Mouse (Mus musculus) ES-E14 (cell line): ENCODE measurements around the gene G430095P16Rik. TPM values are rescaled to one million over a fixed set of nuclear protein-coding genes. Genes with fewer than 3 reads are reported as not detected.

Experiments used
- DNase-seq: peaks from one replicate; pipeline ENCODE4 v3.0.0-alpha.2; 2013; ENCODE audit warnings: low read depth, low spot score
- H3K27ac ChIP-seq: 2 replicates; pipeline ENCODE4 v1.5.1; 2012; ENCODE audit warnings: low read depth, mild to moderate bottlenecking, low read length, moderate library complexity, mixed read lengths; ENCODE audit not compliant: poor library complexity, insufficient read depth, severe bottlenecking
- H3K36me3 ChIP-seq: 2 replicates; pipeline ENCODE4 v1.6.1; 2012; ENCODE audit warnings: mild to moderate bottlenecking, low read length, moderate library complexity, mixed read lengths; ENCODE audit not compliant: control insufficient read depth, poor library complexity, insufficient read depth, severe bottlenecking
- H3K4me1 ChIP-seq, 2 experiments: fragments of 150-350 bp in 1 of 2; sonication (generic) in 1 of 2; 2 replicates each; pipeline ENCODE4 v1.6.1; 2012; ENCODE audit warnings: low read length in 2 of 2, mild to moderate bottlenecking in 1 of 2, mixed read lengths in 1 of 2; ENCODE audit not compliant: control insufficient read depth in 2 of 2, insufficient read depth in 2 of 2, poor library complexity in 1 of 2
- H3K4me3 ChIP-seq, 2 experiments: fragments of 150-350 bp in 1 of 2; sonication (generic) in 1 of 2; 2 replicates each; pipeline ENCODE4 v1.5.1; 2012; ENCODE audit warnings: low read length in 2 of 2, low read depth in 1 of 2, mild to moderate bottlenecking in 1 of 2, mixed read lengths in 1 of 2; ENCODE audit not compliant: insufficient read depth in 1 of 2, poor library complexity in 1 of 2, severe bottlenecking in 1 of 2
- H3K9ac ChIP-seq: 2 replicates; pipeline ENCODE4 v1.6.1; 2012; ENCODE audit warnings: low read depth, mild to moderate bottlenecking, low read length, mixed read lengths; ENCODE audit not compliant: poor library complexity, insufficient read depth, severe bottlenecking
- H3K9me3 ChIP-seq: fragments of 150-350 bp; sonication (generic); 2 replicates; pipeline ENCODE4 v1.6.1; 2012; ENCODE audit warnings: low read depth, mild to moderate bottlenecking, low read length; ENCODE audit not compliant: control insufficient read depth, insufficient read depth
- CHD2 ChIP-seq: IDR thresholded peaks from 2 replicates; pipeline ENCODE4 v1.6.1; 2014; ENCODE audit warnings: mild to moderate bottlenecking, low read depth, low read length, inconsistent platforms
- HCFC1 ChIP-seq: IDR thresholded peaks from 2 replicates; pipeline ENCODE4 v1.6.1; 2012; ENCODE audit warnings: low read length, inconsistent platforms, borderline replicate concordance; ENCODE audit not compliant: insufficient read depth
- MAFK ChIP-seq: IDR thresholded peaks from 2 replicates; pipeline ENCODE4 v1.6.1; 2014; ENCODE audit warnings: mild to moderate bottlenecking, low read depth, low read length, inconsistent platforms; ENCODE audit not compliant: insufficient read depth
- ZC3H11A ChIP-seq: IDR thresholded peaks from 2 replicates; pipeline ENCODE4 v1.6.1; 2012; ENCODE audit warnings: low read depth, mild to moderate bottlenecking, inconsistent platforms, low read length, borderline replicate concordance
- ZNF384 ChIP-seq: IDR thresholded peaks from 2 replicates; pipeline ENCODE4 v1.6.1; 2012; ENCODE audit warnings: low read depth, low read length, inconsistent platforms
- in situ Hi-C, 2 experiments: fragments of 600-800 bp; cut with MboI; formaldehyde crosslinking; loops; one replicate each; pipeline ENCODE4 v1.15.1; 2025; ENCODE audit warnings: low sequenced_read_pairs in 2 of 2, inconsistent platforms in 1 of 2; ENCODE audit not compliant: unreplicated experiment in 2 of 2
- total RNA-seq: library from RNA; depleted of rRNA; stranded (reverse); fragments of 300-350 nt; gene quantifications from 2 replicates; pipeline ENCODE4 v1.2.3, GENCODE M21; 2012

G430095P16Rik gene
- total RNA-seq, 1 experiment: 2.1 TPM

DNA sequence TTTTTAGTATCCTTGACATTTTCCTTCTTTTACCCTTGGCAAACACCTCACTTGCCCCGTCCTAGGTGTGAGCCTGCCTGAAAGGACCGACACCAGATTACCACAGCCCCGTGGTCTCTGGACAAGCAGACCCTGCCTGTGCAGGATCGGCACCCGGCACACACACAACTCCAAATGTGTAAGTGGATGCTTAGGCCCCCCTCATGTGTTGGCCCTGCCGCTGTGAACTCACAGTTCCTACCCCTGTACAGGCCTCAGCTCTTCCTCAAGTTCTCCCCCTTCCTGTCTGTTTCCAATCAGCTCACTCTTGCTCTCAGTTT, 317 bp upstream of the G430095P16Rik start:
- Histone ChIP-seq H3K9me3 (no peaks in the 10 kb centered on the region), H3K9ac (peak overlapping the region; percentile 65; the same call in 1 of the 2 replicates), H3K4me1 (peaks cover 8 to 35% of the 10 kb centered on the region in 2 experiments; a peak in 3 of 4 replicates), H3K4me3 (0 out of 4 replicates have a peak overlapping the region, but pooled peaks of 1 of the 2 experiments have one; percentile 13), H3K27ac (peak overlapping the region; percentile 32; the same call in 1 of the 2 replicates), H3K36me3 (no peaks in the 10 kb centered on the region)
- DNase-seq: no peak
- TF ChIP-seq MAFK: no peak
- no peak for TF ChIP-seq ZC3H11A
- TF ChIP-seq ZNF384: no peak
- no peak for TF ChIP-seq HCFC1
- no peak for TF ChIP-seq CHD2
- in situ Hi-C loops: no loop called here

DNA sequence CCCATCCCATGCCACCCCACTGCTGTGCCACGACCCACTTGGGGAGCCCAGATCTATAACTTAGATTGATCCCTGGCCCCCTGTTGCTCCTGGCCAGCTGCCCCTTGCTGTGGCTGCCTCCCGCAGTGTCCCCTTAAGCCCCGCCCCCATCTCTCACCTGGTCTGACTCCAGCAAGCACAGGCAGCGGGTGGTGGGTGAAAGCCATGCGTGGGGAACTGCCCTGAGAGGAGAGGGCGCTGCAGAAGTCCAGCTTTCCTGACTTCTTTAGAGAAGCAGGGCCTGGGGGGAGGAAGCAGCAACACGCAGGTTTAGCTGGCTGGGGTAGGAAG, 729 bp downstream of the G430095P16Rik start:
- no peak overlapping the region for H3K27ac ChIP-seq

DNA sequence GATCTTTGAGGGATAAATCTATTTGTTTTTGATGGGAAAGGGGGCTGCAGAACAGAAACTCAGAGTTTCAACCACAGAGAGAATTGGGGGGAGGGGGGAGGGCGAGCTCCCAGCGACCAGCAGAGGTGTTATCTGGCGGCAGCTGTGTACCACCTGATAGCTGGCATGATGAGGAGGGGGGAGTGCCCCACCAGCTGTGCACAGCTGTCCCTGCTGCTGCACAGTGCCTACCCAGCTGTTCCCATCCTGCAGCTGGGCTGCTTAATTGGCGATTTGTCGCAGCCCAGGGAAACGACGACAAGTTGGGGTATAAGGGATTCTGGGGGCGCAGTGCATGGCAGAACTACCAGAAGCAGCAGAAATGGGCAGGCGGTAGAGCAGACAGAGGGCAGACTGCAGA, 1.9 kb downstream of the G430095P16Rik start:
- DNase-seq: no peak
- no peak for TF ChIP-seq ZNF384
- no peak for TF ChIP-seq MAFK
- TF ChIP-seq HCFC1: no peak
- no peak for TF ChIP-seq ZC3H11A
- TF ChIP-seq CHD2: no peak
- no peak overlapping the region for H3K9ac ChIP-seq
- in situ Hi-C loops: no loop called here
- H3K27ac ChIP-seq: no peak overlapping the region
- peaks cover 8 to 35% of the 10 kb centered on the region in 2 experiments; a peak in 3 of 4 replicates for H3K4me1 ChIP-seq
- H3K36me3 ChIP-seq: no peaks in the 10 kb centered on the region
- H3K4me3 ChIP-seq: no peak overlapping the region
- H3K9me3 ChIP-seq: no peaks in the 10 kb centered on the region

More for the DNA sequence above, 729 bp downstream of the G430095P16Rik start:
- no peak for DNase-seq
- peaks cover 8 to 35% of the 10 kb centered on the region in 2 experiments; a peak in 3 of 4 replicates for H3K4me1 ChIP-seq
- no peaks in the 10 kb centered on the region for H3K36me3 ChIP-seq
- TF ChIP-seq ZC3H11A (no peak), MAFK (no peak), CHD2 (no peak), HCFC1 (no peak), ZNF384 (no peak)
- in situ Hi-C loops: no loop called here
- no peaks in the 10 kb centered on the region for H3K9me3 ChIP-seq
- H3K9ac ChIP-seq: no peak overlapping the region; the same call in 1 of the 2 replicates
- H3K4me3 ChIP-seq: peak overlapping the region in 1 of 2 experiments; percentile 13; a peak in 1 of 4 replicates

DNA sequence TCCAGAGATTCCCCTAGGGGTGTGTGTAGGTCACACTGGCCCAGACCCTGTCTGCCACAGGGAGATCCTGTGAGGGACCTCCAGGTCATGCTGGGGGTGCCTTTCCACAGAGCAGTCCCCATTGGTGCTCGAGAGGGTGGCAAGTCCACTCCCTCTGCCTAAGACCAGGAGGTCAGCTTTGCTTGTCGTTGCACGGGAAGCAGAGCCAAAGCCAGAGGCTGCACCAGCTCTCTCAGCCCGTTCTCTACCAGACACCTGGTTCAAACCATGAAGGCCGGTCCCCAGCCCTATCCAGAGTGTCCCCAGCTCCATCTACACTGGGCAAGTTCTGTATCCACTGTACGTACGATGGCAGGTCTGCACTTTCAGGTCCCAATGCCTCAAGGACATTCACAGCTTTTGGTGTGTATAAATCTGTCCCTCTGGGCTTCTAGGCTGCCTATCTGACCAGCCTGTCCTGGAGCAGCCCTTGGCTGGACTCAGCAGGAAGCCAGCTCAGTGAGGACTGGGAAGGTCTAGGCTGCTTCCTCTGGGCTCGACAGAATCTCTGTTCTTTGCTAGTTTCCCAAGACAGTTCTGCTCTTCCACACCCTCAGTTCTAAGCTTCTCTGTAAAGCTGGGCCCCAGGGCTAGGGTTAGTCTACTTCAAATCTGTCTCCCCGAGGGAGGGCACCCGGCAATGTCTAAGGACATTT, 2.6 kb downstream of the G430095P16Rik start:
- H3K27ac ChIP-seq: no peak overlapping the region
- no peak for DNase-seq
- H3K9me3 ChIP-seq: no peaks in the 10 kb centered on the region
- peaks cover 11 to 38% of the 10 kb centered on the region in 2 experiments for H3K4me1 ChIP-seq
- in situ Hi-C loops: no loop called here
- no peak overlapping the region for H3K9ac ChIP-seq
- H3K4me3 ChIP-seq: no peak overlapping the region
- TF ChIP-seq ZNF384: no peak
- no peak for TF ChIP-seq CHD2
- no peak for TF ChIP-seq HCFC1
- TF ChIP-seq ZC3H11A: no peak
- TF ChIP-seq MAFK: no peak
- H3K36me3 ChIP-seq: no peaks in the 10 kb centered on the region
